Mouse (Mus musculus) kidney, adult 2 months (tissue): ENCODE results near the gene Plscr1. TPM values are rescaled to one million over a fixed set of nuclear protein-coding genes. Genes with fewer than 3 reads are reported as not detected.

Experiments used
- DNase-seq: peaks from one replicate; pipeline ENCODE4 v3.0.0; 2021
- H3K27ac ChIP-seq: fragments of 200-500 bp; 2 replicates; pipeline ENCODE4 v1.5.1; 2012; ENCODE audit warnings: low read depth, low read length, control low read depth, inconsistent platforms; ENCODE audit not compliant: insufficient read depth
- H3K27me3 ChIP-seq: fragments of 200-500 bp; replicated peaks from 2 replicates; pipeline ENCODE4 v1.6.1; 2012; ENCODE audit warnings: mild to moderate bottlenecking, moderate library complexity, low read length, inconsistent platforms; ENCODE audit not compliant: control insufficient read depth, insufficient read depth
- H3K36me3 ChIP-seq: fragments of 200-500 bp; 2 replicates; pipeline ENCODE4 v1.6.1; 2012; ENCODE audit warnings: mild to moderate bottlenecking, moderate library complexity, low read length, inconsistent platforms; ENCODE audit not compliant: control insufficient read depth, insufficient read depth
- H3K4me1 ChIP-seq: fragments of 200-500 bp; 2 replicates; pipeline ENCODE4 v1.6.1; 2011; ENCODE audit warnings: low read length; ENCODE audit not compliant: control insufficient read depth, insufficient read depth
- H3K4me3 ChIP-seq: fragments of 200-500 bp; 2 replicates; pipeline ENCODE4 v1.5.1; 2011; ENCODE audit warnings: mild to moderate bottlenecking, low read depth, low read length, control low read depth; ENCODE audit not compliant: insufficient read depth
- CTCF ChIP-seq: fragments of 200-500 bp; conservative IDR thresholded peaks from 2 replicates; pipeline ENCODE4 v1.5.1; 2011; ENCODE audit warnings: low read depth, mild to moderate bottlenecking, control low read depth, low read length, moderate library complexity, mixed read lengths; ENCODE audit not compliant: insufficient read depth, insufficient read length
- POLR2A ChIP-seq: fragments of 200-500 bp; IDR thresholded peaks from one replicate; pipeline ENCODE4 v1.6.1; 2011; ENCODE audit warnings: low read depth, low read length, control low read depth
- WGBS: fragments of 180-500 bp; shearing (Covaris S2); methylation state at CpG from one replicate; pipeline ENCODE4 v1.1.7; 2018; 5-methylcytosine and 5-hydroxymethylcytosine counted together
- polyA plus RNA-seq: library from polyadenylated mRNA; depleted of rRNA; stranded (reverse); fragments of >200 nt; gene quantifications from 2 replicates; pipeline ENCODE4 v1.2.3, GENCODE M21; 2012; rRNA removed

Gene Plscr1
- polyA plus RNA-seq, 1 experiment, result 21.7 TPM

GRCm38 (mm10) chr9:92309077-92309476 is 59.5 kb downstream of the Plscr1 start, which contains the start of gene 1700057G04Rik:
Gene 1700057G04Rik, plus strand, starts transcription at chr9:92309377.
- Histone ChIP-seq H3K4me1 (peaks cover 3% of the 10 kb centered on the region; the same call in 1 of the 2 replicates), H3K36me3 (no peaks in the 10 kb centered on the region), H3K4me3 (no peak within 1 kb of the TSS), H3K27ac (no peak within 1 kb of the TSS), H3K27me3 (no peaks in the 10 kb centered on the region)
- no peak for TF ChIP-seq POLR2A
- TF ChIP-seq CTCF, result no peak
- 93% methylated on average over 1 of the region's 1 CpGs for WGBS
- DNase-seq, result no peak

GRCm38 (mm10) chr9:92316791-92317190 is 67.2 kb downstream of the Plscr1 start:
- DNase-seq, result peak; percentile 57
- H3K4me3 ChIP-seq, result no peak overlapping the region
- H3K27me3 ChIP-seq, result no peaks in the 10 kb centered on the region
- no peaks in the 10 kb centered on the region for H3K36me3 ChIP-seq
- WGBS, result 39% methylated on average over 3 of the region's 3 CpGs
- no peaks in the 10 kb centered on the region for H3K4me1 ChIP-seq
- TF ChIP-seq CTCF (no peak), POLR2A (no peak)
- no peak overlapping the region for H3K27ac ChIP-seq

Other genes with a start within 250 kb of the Plscr1 start
- gene Plscr5, start 56.8 kb upstream of the Plscr1 start, polyA plus RNA-seq, result not detected in 2 replicates
- 193 and 201 TPM in 2 replicates for gene Plscr2, start 25.9 kb downstream of the Plscr1 start, polyA plus RNA-seq
- not detected in 2 replicates for gene 1700057G04Rik, start 59.6 kb downstream of the Plscr1 start, polyA plus RNA-seq
- 11.0 and 11.7 TPM in 2 replicates for gene Plscr4, start 207.6 kb downstream of the Plscr1 start, polyA plus RNA-seq